In the genomic region with DNA sequence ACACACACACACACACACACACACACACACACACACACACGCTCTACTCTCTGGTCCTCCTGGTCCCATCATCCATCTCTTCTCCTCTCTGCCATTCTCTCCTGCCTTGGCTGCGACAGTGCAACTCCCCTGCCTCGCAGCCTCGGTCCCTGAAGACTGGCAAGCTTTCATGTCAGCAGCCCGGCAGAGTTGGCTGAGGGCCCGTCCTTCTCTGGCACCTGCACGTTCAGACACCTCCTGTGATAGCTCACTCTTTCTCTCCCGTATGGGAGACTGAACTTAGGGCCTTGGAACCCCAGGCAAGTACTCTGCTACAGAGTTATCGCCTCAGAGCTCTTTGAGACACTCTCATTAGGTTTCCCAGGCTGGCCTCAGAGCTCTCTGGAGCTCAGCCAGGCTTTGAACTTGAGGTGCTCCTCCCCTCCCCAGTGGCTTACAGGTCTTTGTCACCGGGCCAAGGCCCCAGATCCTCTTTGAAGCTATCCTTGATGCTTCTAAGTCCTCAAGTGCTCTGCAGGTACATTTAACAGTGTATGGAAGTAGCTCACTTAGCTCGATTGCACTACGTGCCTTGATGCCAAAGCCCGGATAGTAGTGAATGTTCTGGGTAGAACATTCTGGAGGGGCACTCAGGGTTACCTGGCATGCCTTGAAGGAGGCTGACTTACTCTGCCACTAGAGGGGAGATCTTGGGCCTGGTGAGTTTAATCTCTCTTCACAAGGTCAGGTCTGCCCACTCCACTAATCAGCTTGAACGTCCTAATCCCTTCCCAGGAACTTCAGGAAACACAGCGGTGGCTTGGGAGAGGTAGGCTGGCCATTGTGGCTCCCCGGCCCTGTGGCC, we compare ENCODE assay signal across 9 mouse cellular contexts. TPM values are rescaled to one million over a fixed set of nuclear protein-coding genes. Genes with fewer than 3 reads are reported as not detected.
A peak's percentile ranks its signal among the peaks of the same experiment; 100 is the strongest.
DNase-seq lines count a peak whose midpoint lies in the region; ATAC-seq and TF ChIP-seq lines count a peak whose summit lies in the region.
"Had no signal": no experiment of that assay in that cellular context is flagged by ENCODE, and none has a peak within 500 bp of the region (broad histone marks: within the 10 kb centered on the region; RNA-seq: fewer than 3 reads in every experiment).

No protein-coding gene starts in this region.

- DNase-seq in kidney, postnatal 0 days (ENCODE audit: low spot score), result no peak
- no peak for DNase-seq in kidney, postnatal 25 days
- DNase-seq in adrenal gland, postnatal 36 days, result peak; percentile 65 to 66
- DNase-seq in lung, embryonic 14.5 days, result no peak
- no peak for DNase-seq in spleen, postnatal 10 days (ENCODE audit: low spot score in 2 of 2)
- DNase-seq in spleen, postnatal 14 days (ENCODE audit: low spot score in 2 of 2), result no peak
- no peak for DNase-seq in layer of hippocampus, adult 9-11 months

- 75% methylated on average over 16 of the region's 16 CpGs for WGBS in kidney, postnatal 0 days
- 65% methylated on average over 16 of the region's 16 CpGs for WGBS in forebrain, embryonic 12.5 days
- 65% methylated on average over 16 of the region's 16 CpGs for WGBS in lung, embryonic 14.5 days

- no peak overlapping the region for H3K4me3 ChIP-seq in kidney, postnatal 0 days (replicated peaks; ENCODE audit: low read depth, low read length)
- peak overlapping the region; percentile 34 for H3K4me3 ChIP-seq in forebrain, embryonic 12.5 days (replicated peaks)
- no peak overlapping the region for H3K4me3 ChIP-seq in lung, embryonic 14.5 days (ENCODE audit: low read depth, low read length)

- H3K9ac ChIP-seq in kidney, postnatal 0 days (ENCODE audit: low read depth, low read length), result 0 out of 2 replicates have a peak overlapping the region, but pooled peaks have one; percentile 15
- H3K9ac ChIP-seq in forebrain, embryonic 12.5 days, result 0 out of 2 replicates have a peak overlapping the region, but pooled peaks have one; percentile 36
- no peak overlapping the region for H3K9ac ChIP-seq in lung, embryonic 14.5 days

- no peaks in the 10 kb centered on the region for H3K9me3 ChIP-seq in kidney, postnatal 0 days (replicated peaks; ENCODE audit: low read length)
- H3K9me3 ChIP-seq in forebrain, embryonic 12.5 days, result no peaks in the 10 kb centered on the region
- H3K9me3 ChIP-seq in lung, embryonic 14.5 days (ENCODE audit: low read depth, low read length), result no peaks in the 10 kb centered on the region
- H3K9me3 ChIP-seq: megakaryocyte, embryonic 14.5 days had no signal

- no peak for ATAC-seq in kidney, postnatal 0 days (replicated peaks; ENCODE audit: low FRiP score, low read depth)
- no peak for ATAC-seq in forebrain, embryonic 12.5 days (ENCODE audit: low FRiP score)
- no peak for ATAC-seq in lung, embryonic 14.5 days (ENCODE audit: insufficient read depth)

- no peaks in the 10 kb centered on the region for H3K36me3 ChIP-seq in kidney, postnatal 0 days (ENCODE audit: insufficient read depth, low read length)
- H3K36me3 ChIP-seq in forebrain, embryonic 12.5 days (replicated peaks), result no peaks in the 10 kb centered on the region
- H3K36me3 ChIP-seq in lung, embryonic 14.5 days (ENCODE audit: insufficient read depth), result no peaks in the 10 kb centered on the region

- H3K27me3 ChIP-seq in kidney, postnatal 0 days (ENCODE audit: insufficient read depth, low read length), result peaks cover 6% of the 10 kb centered on the region; the same call in 1 of the 2 replicates
- H3K27me3 ChIP-seq in forebrain, embryonic 12.5 days, result peaks cover 50% of the 10 kb centered on the region
- H3K27me3 ChIP-seq in lung, embryonic 14.5 days (ENCODE audit: insufficient read depth, low read length), result peaks cover 33% of the 10 kb centered on the region

- no peak overlapping the region for H3K4me2 ChIP-seq in kidney, postnatal 0 days (ENCODE audit: low read length)
- peak overlapping the region; percentile 55 for H3K4me2 ChIP-seq in forebrain, embryonic 12.5 days
- peak overlapping the region; percentile 50; the same call in 1 of the 2 replicates for H3K4me2 ChIP-seq in lung, embryonic 14.5 days

- peaks cover 22% of the 10 kb centered on the region for H3K4me1 ChIP-seq in kidney, postnatal 0 days (replicated peaks; ENCODE audit: insufficient read depth, low read length)
- peaks cover 51% of the 10 kb centered on the region for H3K4me1 ChIP-seq in forebrain, embryonic 12.5 days
- peaks cover 21% of the 10 kb centered on the region; the same call in 1 of the 2 replicates for H3K4me1 ChIP-seq in lung, embryonic 14.5 days (ENCODE audit: insufficient read depth)

- TF ChIP-seq CTCF in kidney, postnatal 0 days (IDR thresholded peaks at IDR 0.05; ENCODE audit: low read depth), result no peak
- TF ChIP-seq CTCF in lung, embryonic 14.5 days (IDR thresholded peaks at IDR 0.05; ENCODE audit: low read depth), result 0 out of 2 replicates have a peak, but pooled peaks have one; percentile 12

- H3K27ac ChIP-seq in kidney, postnatal 0 days, result no peak overlapping the region
- H3K27ac ChIP-seq in forebrain, embryonic 12.5 days, result peak overlapping the region; percentile 88
- 0 out of 2 replicates have a peak overlapping the region, but pooled peaks have one; percentile 82 for H3K27ac ChIP-seq in lung, embryonic 14.5 days (ENCODE audit: low read depth)

RNA-seq across cellular contexts. Expression of gene Cygb, which starts 2.5 kb away (rescaled TPM):
- polyA plus RNA-seq in kidney, postnatal 0 days (2015; fragmentation: Nextera tagmentation; extraction: Ambion mirVana), result 35.2 and 37.5 TPM in 2 replicates
- total RNA-seq in adrenal gland, postnatal 36 days (2021), result 10 to 100 TPM; 25.0 to 36.5 TPM
- 4.2 and 4.3 TPM in 2 replicates for polyA plus RNA-seq in forebrain, embryonic 12.5 days (2016; fragmentation: Nextera tagmentation; extraction: Ambion mirVana)
- polyA plus RNA-seq in lung, embryonic 14.5 days (2014; fragmentation: Nextera tagmentation; extraction: Ambion mirVana), result 9.5 and 10.0 TPM in 2 replicates

RNA-seq across cellular contexts. Expression of gene Prcd, which starts 3.2 kb away (rescaled TPM):
- 1.3 and 1.4 TPM in 2 replicates for polyA plus RNA-seq in kidney, postnatal 0 days (2015; fragmentation: Nextera tagmentation; extraction: Ambion mirVana)
- total RNA-seq in adrenal gland, postnatal 36 days (2021), result 10 to 100 TPM in 1 of 2 experiments, 1 to 10 TPM in 1; 9.6 to 14.1 TPM
- polyA plus RNA-seq in forebrain, embryonic 12.5 days (2016; fragmentation: Nextera tagmentation; extraction: Ambion mirVana), result 0.76 and 1.3 TPM in 2 replicates
- 0.53 and 1.6 TPM in 2 replicates for polyA plus RNA-seq in lung, embryonic 14.5 days (2014; fragmentation: Nextera tagmentation; extraction: Ambion mirVana)

RNA-seq across cellular contexts. Expression of gene Rhbdf2, which starts 29.8 kb away (rescaled TPM):
- 8.8 and 9.0 TPM in 2 replicates for polyA plus RNA-seq in kidney, postnatal 0 days (2015; fragmentation: Nextera tagmentation; extraction: Ambion mirVana)
- total RNA-seq in adrenal gland, postnatal 36 days (2021), result 10 to 100 TPM; 12.5 to 17.5 TPM
- 1.4 and 1.9 TPM in 2 replicates for polyA plus RNA-seq in forebrain, embryonic 12.5 days (2016; fragmentation: Nextera tagmentation; extraction: Ambion mirVana)
- 8.9 and 9.8 TPM in 2 replicates for polyA plus RNA-seq in lung, embryonic 14.5 days (2014; fragmentation: Nextera tagmentation; extraction: Ambion mirVana)

Comparison
In these comparisons a context has a peak if more than half of its experiments do, and no peak if none do; other contexts are left out.
1. DNase-seq: peak in adrenal gland, postnatal 36 days (2 of 2); none in kidney, postnatal 0 days (single experiment), kidney, postnatal 25 days (0 of 2), lung, embryonic 14.5 days (single experiment), spleen, postnatal 10 days (0 of 2), spleen, postnatal 14 days (0 of 2) and layer of hippocampus, adult 9-11 months (single experiment).